Mouse (Mus musculus): ENCODE data around the gene Plgrkt. TPM values are rescaled to one million over a fixed set of nuclear protein-coding genes. Genes with fewer than 3 reads are reported as not detected.
"Not testable (repeated sequence)": the region's sequence is repeated elsewhere in the genome, so short reads cannot be mapped to it uniquely, and the experiment has no call there.

Gene Plgrkt
- polyA plus RNA-seq (2014; fragmentation: Nextera tagmentation; extraction: Ambion mirVana), result 39.7 and 43.6 TPM in 2 replicates

DNA sequence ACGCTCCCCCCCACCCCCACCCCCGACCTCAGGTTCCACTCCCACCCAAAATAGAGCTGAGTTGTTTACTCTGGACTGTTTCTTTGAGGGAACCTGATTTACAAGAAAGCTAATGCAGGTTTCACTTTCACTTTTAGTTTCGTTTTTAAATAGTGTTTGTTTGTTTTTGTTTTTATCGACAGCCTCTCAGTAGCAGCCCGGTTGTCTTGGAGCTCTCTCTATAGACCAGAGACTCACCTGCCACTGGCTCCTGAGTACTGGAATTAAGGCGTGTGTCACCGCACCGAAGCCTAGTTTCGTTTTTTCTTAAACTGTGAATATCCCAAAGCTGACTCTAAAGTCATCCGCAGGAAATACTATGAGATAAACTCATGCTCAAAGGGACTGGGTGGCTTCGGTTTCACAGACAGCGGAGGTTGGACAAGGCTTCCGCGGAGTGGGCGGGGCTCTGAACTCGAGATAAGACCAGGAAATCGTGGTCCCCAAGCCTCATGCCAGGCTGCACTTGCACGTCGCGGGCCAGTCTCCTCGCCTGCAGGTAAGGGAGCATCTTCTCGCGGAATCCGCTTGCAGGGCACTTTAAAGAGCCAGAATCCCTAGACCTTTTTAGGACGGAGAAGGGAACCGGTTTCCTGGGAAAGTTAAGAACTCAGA lies at the start of gene Plgrkt, which contains the start of gene Cd274:
Gene Plgrkt (minus strand): TSS at position 422 of the 654 bp plus-strand sequence.
Gene Cd274 (plus strand): TSS at position 487 of the 654 bp plus-strand sequence.
- peaks cover 5% of the 10 kb centered on the region; the same call in 1 of the 2 replicates for H3K4me1 ChIP-seq (ENCODE audit: control insufficient read depth, insufficient read depth, low read length)
- H3K27me3 ChIP-seq (ENCODE audit: control insufficient read depth, insufficient read depth, low read length), result peaks cover 4% of the 10 kb centered on the region; the same call in 1 of the 2 replicates
- H3K36me3 ChIP-seq (ENCODE audit: control insufficient read depth, insufficient read depth, low read length), result no peaks in the 10 kb centered on the region
- peak; percentile 68; the same call in 1 of the 2 replicates for ATAC-seq (replicated peaks; ENCODE audit: insufficient number of reproducible peaks, low FRiP score, low TSS enrichment)
- no peak within 1 kb of the TSS for H3K27ac ChIP-seq (ENCODE audit: low read depth, low read length)
- H3K4me3 ChIP-seq (ENCODE audit: low read depth, low read length), result peak within 1 kb of the TSS; percentile 60
- H3K9ac ChIP-seq (ENCODE audit: low read depth, low read length), result peak within 1 kb of the TSS; percentile 25
- H3K9me3 ChIP-seq (replicated peaks; ENCODE audit: control insufficient read depth, low read length), result no peaks in the 10 kb centered on the region
- H3K4me2 ChIP-seq, result peak within 1 kb of the TSS; percentile 74
- 2% methylated on average over 26 of the region's 26 CpGs for WGBS (ENCODE audit: insufficient replicate concordance)

DNA sequence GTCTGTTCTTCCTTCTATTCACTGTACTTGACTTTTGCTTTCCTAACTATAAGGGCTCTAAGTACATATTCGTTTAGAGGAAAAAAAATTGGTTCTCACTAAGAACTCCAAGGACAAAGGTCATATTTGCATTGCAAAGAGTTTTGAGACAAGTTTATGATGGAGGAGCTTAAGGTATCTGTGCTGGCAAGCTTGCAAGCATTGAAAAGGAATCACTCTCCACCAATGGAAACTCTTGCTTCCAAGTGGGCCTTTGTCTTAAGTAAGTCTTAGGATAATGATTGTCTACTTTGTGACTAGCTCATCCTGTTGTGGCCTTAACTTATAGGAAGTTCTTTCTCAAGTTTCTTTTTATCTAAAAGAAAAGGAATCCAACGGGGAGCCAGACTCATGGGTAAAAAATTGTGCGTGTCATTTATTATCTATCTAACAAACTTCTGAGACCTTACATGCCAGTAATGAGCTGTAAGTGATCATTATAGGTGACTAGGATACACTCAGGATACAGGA lies 49.3 kb upstream of the Plgrkt start:
- Histone ChIP-seq H3K4me2 (no peak overlapping the region), H3K9ac (ENCODE audit: low read depth, low read length) (no peak overlapping the region), H3K4me1 (ENCODE audit: control insufficient read depth, insufficient read depth, low read length) (peaks cover 10% of the 10 kb centered on the region; the same call in 1 of the 2 replicates), H3K4me3 (ENCODE audit: low read depth, low read length) (no peak overlapping the region), H3K9me3 (replicated peaks; ENCODE audit: control insufficient read depth, low read length) (no peaks in the 10 kb centered on the region), H3K27me3 (ENCODE audit: control insufficient read depth, insufficient read depth, low read length) (no peaks in the 10 kb centered on the region), H3K27ac (ENCODE audit: low read depth, low read length) (no peak overlapping the region), H3K36me3 (ENCODE audit: control insufficient read depth, insufficient read depth, low read length) (no peaks in the 10 kb centered on the region)
- no peak for ATAC-seq (replicated peaks; ENCODE audit: insufficient number of reproducible peaks, low FRiP score, low TSS enrichment)
- WGBS (ENCODE audit: insufficient replicate concordance), result 57% methylated on average over 3 of the region's 3 CpGs

DNA sequence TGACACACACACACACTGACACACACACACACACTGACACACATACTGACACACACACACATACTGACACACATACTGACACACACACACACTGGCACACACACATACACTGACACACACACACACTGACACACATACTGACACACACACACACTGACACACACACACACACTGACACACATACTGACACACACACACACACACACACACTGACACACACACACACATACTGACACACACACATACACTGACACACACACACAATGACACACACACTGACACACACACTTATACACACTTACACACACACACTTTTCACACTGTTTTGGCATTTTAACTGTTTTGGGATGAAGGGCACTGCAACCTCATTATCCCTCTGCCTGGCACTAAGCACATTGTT lies 47.7 kb upstream of the Plgrkt start:
- H3K4me2 ChIP-seq; H3K27ac ChIP-seq (ENCODE audit: low read depth, low read length); H3K27me3 ChIP-seq (ENCODE audit: control insufficient read depth, insufficient read depth, low read length); ATAC-seq (replicated peaks; ENCODE audit: insufficient number of reproducible peaks, low FRiP score, low TSS enrichment); H3K4me3 ChIP-seq (ENCODE audit: low read depth, low read length); H3K9ac ChIP-seq (ENCODE audit: low read depth, low read length); H3K36me3 ChIP-seq (ENCODE audit: control insufficient read depth, insufficient read depth, low read length); H3K4me1 ChIP-seq (ENCODE audit: control insufficient read depth, insufficient read depth, low read length); H3K9me3 ChIP-seq (replicated peaks; ENCODE audit: control insufficient read depth, low read length): not testable (repeated sequence)

DNA sequence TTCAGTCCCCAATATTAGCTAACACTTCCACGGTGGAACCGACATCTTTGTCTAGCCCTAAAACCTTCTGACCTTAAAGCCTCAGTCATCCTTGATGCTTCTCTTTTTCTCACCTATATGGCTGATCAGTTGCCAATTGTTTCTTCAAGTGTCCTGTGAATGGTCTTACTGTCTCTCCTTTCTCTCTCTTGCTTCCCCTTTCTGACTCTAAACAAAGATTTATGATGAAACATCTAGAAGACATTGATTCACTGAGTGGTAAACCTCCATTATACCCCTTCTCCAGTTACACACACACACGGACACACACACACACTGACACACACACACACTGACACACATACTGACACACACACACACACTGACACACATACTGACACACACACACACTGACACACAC lies 47.3 kb upstream of the Plgrkt start:
- Histone ChIP-seq H3K4me3 (ENCODE audit: low read depth, low read length) (no peak overlapping the region), H3K4me1 (ENCODE audit: control insufficient read depth, insufficient read depth, low read length) (peaks cover 10% of the 10 kb centered on the region; the same call in 1 of the 2 replicates), H3K9ac (ENCODE audit: low read depth, low read length) (no peak overlapping the region), H3K27me3 (ENCODE audit: control insufficient read depth, insufficient read depth, low read length) (no peaks in the 10 kb centered on the region), H3K27ac (ENCODE audit: low read depth, low read length) (no peak overlapping the region), H3K9me3 (replicated peaks; ENCODE audit: control insufficient read depth, low read length) (no peaks in the 10 kb centered on the region), H3K4me2 (no peak overlapping the region), H3K36me3 (ENCODE audit: control insufficient read depth, insufficient read depth, low read length) (no peaks in the 10 kb centered on the region)
- WGBS (ENCODE audit: insufficient replicate concordance), result 82% methylated on average over 3 of the region's 3 CpGs
- no peak for ATAC-seq (replicated peaks; ENCODE audit: insufficient number of reproducible peaks, low FRiP score, low TSS enrichment)

DNA sequence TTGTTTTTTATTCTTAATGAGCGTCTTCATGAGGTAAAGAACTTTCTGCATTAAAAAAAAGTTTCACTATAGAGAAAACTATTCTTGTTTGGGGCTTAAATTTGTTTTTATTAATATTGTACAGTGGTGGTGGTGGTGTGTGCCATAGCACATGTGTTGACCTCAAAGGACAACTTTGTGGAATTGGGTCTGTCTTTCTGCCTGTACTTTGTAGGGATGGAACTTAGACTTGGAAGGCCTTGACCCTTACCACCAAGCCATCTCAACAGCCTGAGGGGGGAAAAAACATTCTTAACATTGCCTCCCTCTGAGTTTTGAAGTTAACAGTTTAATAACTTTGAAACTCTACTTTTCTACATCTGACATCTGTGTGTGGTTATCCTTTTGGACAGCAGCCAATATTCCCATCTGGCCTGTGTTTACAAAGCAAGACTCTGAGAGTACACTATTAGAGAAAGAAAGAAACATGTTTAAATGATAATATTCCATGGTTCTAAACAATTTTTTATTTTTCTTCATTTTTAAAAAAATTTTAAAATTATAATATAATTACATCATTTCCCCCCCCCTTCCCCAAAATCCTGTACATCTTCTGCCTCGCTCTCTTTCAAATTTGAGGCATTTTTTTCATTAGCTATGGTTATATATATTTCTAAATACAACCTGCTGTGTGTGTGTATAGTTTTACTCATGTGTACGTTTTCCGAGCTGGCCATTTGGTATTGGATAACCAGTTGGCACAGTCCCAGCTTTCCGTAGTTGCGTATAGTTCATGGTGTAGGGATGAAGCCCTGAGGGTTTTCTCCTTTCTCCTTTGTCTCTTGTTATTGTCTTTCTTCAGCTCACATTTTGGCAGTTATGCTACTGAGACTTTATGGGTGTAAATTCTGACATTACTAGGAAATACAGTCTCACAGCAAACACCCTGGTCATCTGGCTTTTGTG lies 45.6 kb upstream of the Plgrkt start:
- no peak overlapping the region for H3K9ac ChIP-seq (ENCODE audit: low read depth, low read length)
- no peaks in the 10 kb centered on the region for H3K4me1 ChIP-seq (ENCODE audit: control insufficient read depth, insufficient read depth, low read length)
- no peak overlapping the region for H3K27ac ChIP-seq (ENCODE audit: low read depth, low read length)
- H3K9me3 ChIP-seq (replicated peaks; ENCODE audit: control insufficient read depth, low read length), result no peaks in the 10 kb centered on the region
- H3K4me3 ChIP-seq (ENCODE audit: low read depth, low read length), result no peak overlapping the region
- no peaks in the 10 kb centered on the region for H3K36me3 ChIP-seq (ENCODE audit: control insufficient read depth, insufficient read depth, low read length)
- 78% methylated on average over 6 of the region's 6 CpGs for WGBS (ENCODE audit: insufficient replicate concordance)
- no peak overlapping the region for H3K4me2 ChIP-seq
- H3K27me3 ChIP-seq (ENCODE audit: control insufficient read depth, insufficient read depth, low read length), result no peaks in the 10 kb centered on the region
- no peak for ATAC-seq (replicated peaks; ENCODE audit: insufficient number of reproducible peaks, low FRiP score, low TSS enrichment)

DNA sequence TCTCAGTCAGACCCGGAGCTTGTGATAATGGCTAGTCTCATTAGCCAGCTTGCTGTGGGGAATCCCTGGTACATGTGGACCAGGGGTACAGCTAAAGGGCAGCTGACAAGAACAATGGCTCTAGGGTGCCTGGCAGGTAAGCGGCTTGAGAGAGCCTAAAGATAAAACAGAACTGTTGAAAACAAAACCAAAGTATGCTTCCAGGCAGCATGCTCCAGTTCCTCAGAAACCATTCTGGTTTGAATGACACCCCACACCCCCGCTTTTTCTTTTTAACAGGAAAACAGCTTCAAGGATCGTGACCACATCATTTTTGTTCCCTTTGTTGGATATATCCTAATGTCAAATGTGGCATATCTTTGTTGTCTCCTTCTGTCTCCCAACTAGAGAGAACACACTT lies 43.4 kb upstream of the Plgrkt start, which contains the start of gene Pdcd1lg2:
Gene Pdcd1lg2 (plus strand): TSS at position 301 of the 400 bp plus-strand sequence.
- Histone ChIP-seq H3K27me3 (ENCODE audit: control insufficient read depth, insufficient read depth, low read length) (0 out of 2 replicates have a peak, but pooled peaks cover 2% of the 10 kb centered on the region), H3K4me1 (ENCODE audit: control insufficient read depth, insufficient read depth, low read length) (no peaks in the 10 kb centered on the region), H3K4me3 (ENCODE audit: low read depth, low read length) (no peak within 1 kb of the TSS), H3K27ac (ENCODE audit: low read depth, low read length) (no peak within 1 kb of the TSS), H3K36me3 (ENCODE audit: control insufficient read depth, insufficient read depth, low read length) (no peaks in the 10 kb centered on the region), H3K9me3 (replicated peaks; ENCODE audit: control insufficient read depth, low read length) (no peaks in the 10 kb centered on the region), H3K9ac (ENCODE audit: low read depth, low read length) (no peak within 1 kb of the TSS), H3K4me2 (no peak within 1 kb of the TSS)
- ATAC-seq (replicated peaks; ENCODE audit: insufficient number of reproducible peaks, low FRiP score, low TSS enrichment), result no peak
- 78% methylated on average over 4 of the region's 4 CpGs for WGBS (ENCODE audit: insufficient replicate concordance)

DNA sequence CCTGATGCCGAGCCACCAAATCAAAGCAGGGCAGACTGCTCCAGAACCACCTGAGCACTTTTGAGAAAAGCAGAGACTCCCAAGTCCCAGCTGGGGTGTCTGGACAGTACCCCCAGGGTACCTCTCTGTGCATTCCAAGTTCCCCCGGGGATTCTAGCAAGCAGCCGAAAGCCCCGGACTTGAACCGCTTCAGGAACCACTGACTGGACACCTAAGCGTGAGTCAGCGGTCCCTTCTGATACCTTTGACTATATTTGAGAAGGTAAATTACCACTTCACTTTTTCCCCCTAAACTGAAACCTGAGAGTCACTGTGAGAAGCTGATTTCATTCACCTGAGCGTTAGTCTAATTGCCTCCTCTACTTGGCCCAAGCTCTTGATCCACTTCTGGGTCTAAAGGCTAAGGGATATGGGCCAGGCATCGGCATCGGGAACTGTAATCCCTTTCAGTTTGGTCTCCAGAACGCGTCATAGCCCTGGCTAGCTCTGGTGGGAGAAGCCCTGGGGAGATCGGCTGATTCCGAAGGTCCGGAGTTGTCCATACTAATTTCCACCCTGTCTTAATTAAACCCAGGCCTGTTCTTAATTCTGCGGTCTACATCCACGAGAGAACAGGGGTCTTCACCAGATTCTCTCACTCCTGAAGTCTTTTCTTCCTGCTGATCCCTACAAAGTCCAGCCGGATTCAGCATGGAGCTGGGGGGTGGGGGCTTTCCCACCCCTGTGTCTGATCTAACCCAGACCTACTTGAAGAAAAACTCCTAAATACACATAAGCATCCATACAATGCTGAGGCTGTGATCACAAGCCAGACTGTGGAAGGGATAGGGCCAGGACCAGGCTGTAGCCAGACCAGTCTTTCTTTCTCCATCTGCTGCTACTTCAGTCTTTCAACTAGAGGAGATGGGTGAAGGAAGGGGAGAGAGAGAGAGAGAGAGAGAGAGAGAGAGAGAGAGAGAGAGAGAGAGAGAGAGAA lies 39.1 kb upstream of the Plgrkt start:
- no peak overlapping the region for H3K4me3 ChIP-seq (ENCODE audit: low read depth, low read length)
- H3K27me3 ChIP-seq (ENCODE audit: control insufficient read depth, insufficient read depth, low read length), result 0 out of 2 replicates have a peak, but pooled peaks cover 2% of the 10 kb centered on the region
- H3K9ac ChIP-seq (ENCODE audit: low read depth, low read length), result no peak overlapping the region
- H3K4me1 ChIP-seq (ENCODE audit: control insufficient read depth, insufficient read depth, low read length), result no peaks in the 10 kb centered on the region
- no peaks in the 10 kb centered on the region for H3K36me3 ChIP-seq (ENCODE audit: control insufficient read depth, insufficient read depth, low read length)
- H3K9me3 ChIP-seq (replicated peaks; ENCODE audit: control insufficient read depth, low read length), result no peaks in the 10 kb centered on the region
- H3K4me2 ChIP-seq, result no peak overlapping the region
- no peak for ATAC-seq (replicated peaks; ENCODE audit: insufficient number of reproducible peaks, low FRiP score, low TSS enrichment)
- no peak overlapping the region for H3K27ac ChIP-seq (ENCODE audit: low read depth, low read length)
- WGBS (ENCODE audit: insufficient replicate concordance), result 82% methylated on average over 18 of the region's 18 CpGs

All from heart, embryonic 11.5 days (tissue).